Mouse (Mus musculus) testis, adult 2 months (tissue): ENCODE results near the gene Car9. TPM values are rescaled to one million over a fixed set of nuclear protein-coding genes. Genes with fewer than 3 reads are reported as not detected.

Experiments used
- H3K27ac ChIP-seq: fragments of 200-500 bp; 2 replicates; pipeline ENCODE4 v1.5.1; 2012; ENCODE audit warnings: low read depth, low read length; ENCODE audit not compliant: control insufficient read depth, insufficient read depth
- H3K27me3 ChIP-seq: fragments of 200-500 bp; 2 replicates; pipeline ENCODE4 v1.6.1; 2012; ENCODE audit warnings: mild to moderate bottlenecking, low read length, moderate library complexity; ENCODE audit not compliant: control insufficient read depth, insufficient read depth
- H3K36me3 ChIP-seq: fragments of 200-500 bp; 2 replicates; pipeline ENCODE4 v1.6.1; 2012; ENCODE audit warnings: mild to moderate bottlenecking, low read length; ENCODE audit not compliant: control insufficient read depth, insufficient read depth
- H3K4me1 ChIP-seq: fragments of 200-500 bp; 2 replicates; pipeline ENCODE4 v1.6.1; 2012; ENCODE audit warnings: low read length; ENCODE audit not compliant: control insufficient read depth, insufficient read depth
- H3K4me3 ChIP-seq: fragments of 200-500 bp; 2 replicates; pipeline ENCODE4 v1.5.1; 2012; ENCODE audit warnings: low read depth, mild to moderate bottlenecking, low read length, moderate library complexity, mixed read lengths; ENCODE audit not compliant: control insufficient read depth
- CTCF ChIP-seq: fragments of 200-500 bp; IDR thresholded peaks from 2 replicates; pipeline ENCODE4 v1.5.1; 2012; ENCODE audit warnings: low read depth, mild to moderate bottlenecking, inconsistent platforms, low read length, moderate library complexity; ENCODE audit not compliant: control insufficient read depth, insufficient read depth, insufficient replicate concordance
- POLR2A ChIP-seq: fragments of 200-500 bp; IDR thresholded peaks from 2 replicates; pipeline ENCODE4 v1.6.1; 2012; ENCODE audit warnings: low read depth, mild to moderate bottlenecking, inconsistent platforms, low read length, moderate library complexity; ENCODE audit not compliant: control insufficient read depth
- polyA plus RNA-seq: library from polyadenylated mRNA; depleted of rRNA; stranded (reverse); fragments of >200 nt; gene quantifications from 2 replicates; pipeline ENCODE4 v1.2.3, GENCODE M21; 2012; rRNA removed

Gene Car9
- 0.07 and 0.38 TPM in 2 replicates for polyA plus RNA-seq

DNA sequence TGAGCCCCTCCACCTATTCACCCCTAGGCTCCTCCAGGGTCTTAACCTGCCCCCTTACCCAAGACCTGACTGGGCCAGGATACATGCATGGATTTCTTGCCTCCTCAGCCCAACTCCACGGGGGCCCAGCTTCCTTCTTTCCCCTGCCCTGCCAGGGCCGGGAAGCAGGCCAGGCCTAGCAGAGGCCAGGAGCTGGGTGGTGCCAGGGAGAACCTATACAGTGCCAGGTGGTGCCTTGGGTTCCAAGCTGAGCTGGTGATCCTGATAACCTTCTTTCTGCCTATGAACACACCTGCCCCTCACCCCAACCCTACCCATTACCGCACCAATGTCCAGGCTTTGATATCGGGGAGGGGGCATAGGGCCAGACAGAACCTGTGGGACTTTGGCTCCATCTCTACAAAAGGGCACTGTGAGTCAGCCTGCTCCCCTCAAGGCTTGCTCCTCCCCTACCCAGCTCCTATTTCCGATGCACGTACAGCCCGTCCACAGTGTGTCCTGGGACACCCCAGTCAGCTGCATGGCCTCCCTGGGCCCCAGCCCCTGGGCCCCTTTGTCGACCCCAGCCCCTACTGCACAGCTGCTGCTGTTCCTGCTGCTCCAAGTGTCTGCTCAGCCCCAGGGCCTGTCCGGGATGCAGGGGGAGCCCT lies at the start of gene Car9:
Car9 (plus strand) TSS at position 431 of the 650 bp plus-strand sequence.
- peaks cover 3% of the 10 kb centered on the region; the same call in 1 of the 2 replicates for H3K4me1 ChIP-seq
- H3K36me3 ChIP-seq: no peaks in the 10 kb centered on the region
- H3K27me3 ChIP-seq: no peaks in the 10 kb centered on the region
- TF ChIP-seq CTCF: no peak
- TF ChIP-seq POLR2A: no peak
- H3K4me3 ChIP-seq: no peak within 1 kb of the TSS
- H3K27ac ChIP-seq: no peak within 1 kb of the TSS

GRCm38 (mm10) chr4:43457124-43457523 lies 49.6 kb upstream of the Car9 start:
- no peaks in the 10 kb centered on the region for H3K36me3 ChIP-seq
- no peaks in the 10 kb centered on the region for H3K27me3 ChIP-seq
- H3K4me1 ChIP-seq: peaks cover 6% of the 10 kb centered on the region
- H3K27ac ChIP-seq: no peak overlapping the region
- TF ChIP-seq CTCF: no peak
- no peak overlapping the region for H3K4me3 ChIP-seq

DNA sequence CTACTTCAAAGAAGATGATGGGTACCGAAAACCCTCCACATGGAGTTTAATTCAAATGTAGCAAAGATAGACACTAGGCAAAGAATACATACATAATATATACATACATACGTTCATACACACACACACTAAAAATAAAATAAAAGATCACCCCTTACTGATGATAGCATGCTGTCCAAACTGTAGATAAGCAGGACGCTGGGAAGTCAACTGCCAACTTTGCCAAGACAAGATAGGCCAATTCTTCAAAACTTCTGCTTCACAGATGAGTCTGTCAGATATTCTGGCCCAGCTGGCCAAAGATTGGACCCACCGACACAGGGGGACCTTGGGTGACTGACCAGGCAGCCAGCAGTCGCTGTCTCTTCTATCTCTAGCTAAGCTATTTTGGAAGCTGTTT lies 43.7 kb upstream of the Car9 start:
- Histone ChIP-seq H3K36me3 (no peaks in the 10 kb centered on the region), H3K27me3 (no peaks in the 10 kb centered on the region), H3K4me1 (no peaks in the 10 kb centered on the region), H3K27ac (no peak overlapping the region), H3K4me3 (no peak overlapping the region)
- no peak for TF ChIP-seq POLR2A
- TF ChIP-seq CTCF: no peak

DNA sequence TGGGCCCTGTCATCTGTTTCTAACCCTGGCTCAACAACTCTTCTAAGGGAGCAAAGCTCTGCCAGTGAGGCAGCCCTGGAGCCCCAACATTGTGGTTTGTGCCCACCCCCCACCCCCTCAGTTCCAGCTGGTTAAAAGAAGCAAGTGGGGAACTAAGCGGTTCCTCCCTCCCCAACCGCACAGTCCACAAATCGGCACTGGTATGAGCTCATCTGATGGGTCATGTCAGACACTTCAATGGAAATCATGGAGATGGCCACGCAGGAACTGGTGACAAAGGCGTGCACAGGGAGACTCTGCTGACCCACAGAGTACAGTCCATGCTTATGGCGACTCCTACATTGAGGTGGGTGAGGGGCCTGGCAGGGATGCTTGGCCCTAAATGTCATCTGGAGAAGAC lies 40.8 kb upstream of the Car9 start:
- peak overlapping the region; percentile 30; the same call in 1 of the 2 replicates for H3K27ac ChIP-seq
- no peaks in the 10 kb centered on the region for H3K27me3 ChIP-seq
- TF ChIP-seq CTCF (no peak), POLR2A (no peak)
- no peaks in the 10 kb centered on the region for H3K36me3 ChIP-seq
- H3K4me3 ChIP-seq: no peak overlapping the region
- H3K4me1 ChIP-seq: no peaks in the 10 kb centered on the region

- Histone ChIP-seq H3K27me3 (no peaks in the 10 kb centered on the region), H3K36me3 (no peaks in the 10 kb centered on the region), H3K4me1 (no peaks in the 10 kb centered on the region), H3K27ac (no peak overlapping the region), H3K4me3 (no peak overlapping the region)
- no peak for TF ChIP-seq POLR2A
- TF ChIP-seq CTCF: no peak
Observed at GRCm38 (mm10) chr4:43466872-43467271, 39.9 kb upstream of the Car9 start.

DNA sequence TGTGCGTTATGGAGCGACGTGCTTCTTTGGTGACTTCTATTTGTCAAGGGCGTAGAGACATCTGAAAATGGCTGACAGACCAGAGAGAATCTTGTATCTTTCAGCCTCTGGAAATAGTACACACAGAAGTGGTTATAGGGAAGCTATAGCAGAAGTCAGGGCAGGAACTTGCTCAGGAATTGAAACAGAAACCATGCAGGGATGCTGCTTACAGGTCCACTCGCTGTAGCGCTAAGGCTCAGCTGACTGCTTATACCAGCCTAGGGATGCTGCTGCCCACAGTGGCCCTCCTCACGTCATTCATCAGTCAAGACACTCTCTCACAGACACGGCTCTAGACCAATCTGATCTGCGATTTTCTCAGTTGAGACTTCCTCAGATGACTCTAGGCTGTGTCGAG lies 36.5 kb upstream of the Car9 start:
- no peak for TF ChIP-seq POLR2A
- no peak for TF ChIP-seq CTCF
- Histone ChIP-seq H3K4me3 (no peak overlapping the region), H3K4me1 (no peaks in the 10 kb centered on the region), H3K27me3 (no peaks in the 10 kb centered on the region), H3K27ac (no peak overlapping the region), H3K36me3 (no peaks in the 10 kb centered on the region)

- no peak for TF ChIP-seq POLR2A
- no peak for TF ChIP-seq CTCF
- Histone ChIP-seq H3K4me3 (no peak overlapping the region), H3K4me1 (peaks cover 7% of the 10 kb centered on the region), H3K36me3 (no peaks in the 10 kb centered on the region), H3K27me3 (no peaks in the 10 kb centered on the region), H3K27ac (no peak overlapping the region)
Observed at GRCm38 (mm10) chr4:43473636-43474035, 33.1 kb upstream of the Car9 start.
